Mouse (Mus musculus) cerebellum, adult 2 months (tissue): ENCODE results near the gene Dpm3. TPM values are rescaled to one million over a fixed set of nuclear protein-coding genes. Genes with fewer than 3 reads are reported as not detected.
A peak's percentile ranks its signal among the peaks of the same experiment; 100 is the strongest.

Source experiments
- DNase-seq, 2 experiments: peaks; one replicate each; pipeline ENCODE4 v3.0.0; 2021
- H3K27ac ChIP-seq: fragments of 200-500 bp; 2 replicates; pipeline ENCODE4 v1.5.1; 2012; ENCODE audit warnings: low read length, control low read depth, inconsistent platforms; ENCODE audit not compliant: insufficient read depth
- H3K27me3 ChIP-seq: fragments of 200-500 bp; 2 replicates; pipeline ENCODE4 v1.6.1; 2012; ENCODE audit warnings: inconsistent platforms, mild to moderate bottlenecking, low read length, moderate library complexity; ENCODE audit not compliant: control insufficient read depth, insufficient read depth
- H3K4me1 ChIP-seq: fragments of 200-500 bp; 2 replicates; pipeline ENCODE4 v1.6.1; 2011; ENCODE audit warnings: low read length; ENCODE audit not compliant: control insufficient read depth, insufficient read depth
- H3K4me3 ChIP-seq: fragments of 200-500 bp; replicated peaks from 2 replicates; pipeline ENCODE3; 2011; ENCODE audit warnings: mild to moderate bottlenecking, low read depth, low read length, control low read depth; ENCODE audit not compliant: insufficient read depth
- CTCF ChIP-seq: fragments of 200-500 bp; IDR thresholded peaks from 2 replicates; pipeline ENCODE4 v1.5.1; 2011; ENCODE audit warnings: low read depth, mild to moderate bottlenecking, control low read depth, low read length, moderate library complexity, borderline replicate concordance; ENCODE audit not compliant: insufficient read depth
- POLR2A ChIP-seq: fragments of 200-500 bp; IDR thresholded peaks from 2 replicates; pipeline ENCODE4 v1.6.1; 2011; ENCODE audit warnings: low read length, control low read depth, borderline replicate concordance; ENCODE audit not compliant: insufficient read depth
- WGBS: fragments of 180-500 bp; shearing (Covaris S2); methylation state at CpG from one replicate; pipeline ENCODE4 v1.1.7; 2018; 5-methylcytosine and 5-hydroxymethylcytosine counted together
- polyA plus RNA-seq: library from polyadenylated mRNA; depleted of rRNA; stranded (reverse); fragments of >200 nt; gene quantifications from 2 replicates; pipeline ENCODE4 v1.2.3, GENCODE M21; 2012; rRNA removed

Dpm3 gene
- polyA plus RNA-seq, 1 experiment, result 218 TPM

- TF ChIP-seq CTCF, result no peak
- TF ChIP-seq POLR2A, result no peak
- Histone ChIP-seq H3K27ac (no peak overlapping the region), H3K27me3 (no peaks in the 10 kb centered on the region), H3K4me1 (no peaks in the 10 kb centered on the region), H3K4me3 (no peak overlapping the region)
- DNase-seq, result no peak
- WGBS, result 83% methylated on average over 8 of the region's 8 CpGs
Measured at GRCm38 (mm10) chr3:89305551-89306325, 46.6 kb downstream of the Dpm3 start.

- WGBS, result 2% methylated on average over 9 of the region's 9 CpGs
- DNase-seq, result peak; percentile 63 to 65
- TF ChIP-seq CTCF (peak; percentile 89), POLR2A (no peak)
Measured at GRCm38 (mm10) chr3:89308089-89308488, 48.9 kb downstream of the Dpm3 start.

GRCm38 (mm10) chr3:89314340-89314739, 55.2 kb downstream of the Dpm3 start:
- WGBS, result 80% methylated on average over 5 of the region's 5 CpGs

More at GRCm38 (mm10) chr3:89308089-89308488, 48.9 kb downstream of the Dpm3 start:
- no peak overlapping the region for H3K27ac ChIP-seq
- no peak overlapping the region for H3K4me3 ChIP-seq
- H3K27me3 ChIP-seq, result no peaks in the 10 kb centered on the region
- H3K4me1 ChIP-seq, result no peaks in the 10 kb centered on the region

GRCm38 (mm10) chr3:89314791-89315190, 55.6 kb downstream of the Dpm3 start:
- WGBS, result 28% methylated on average over 2 of the region's 2 CpGs
- TF ChIP-seq POLR2A (no peak), CTCF (no peak)
- no peak for DNase-seq
- Histone ChIP-seq H3K27me3 (no peaks in the 10 kb centered on the region; the same call in 1 of the 2 replicates), H3K4me1 (peaks cover 5% of the 10 kb centered on the region; the same call in 1 of the 2 replicates), H3K27ac (no peak overlapping the region), H3K4me3 (no peak overlapping the region)

More at GRCm38 (mm10) chr3:89314340-89314739, 55.2 kb downstream of the Dpm3 start:
- Histone ChIP-seq H3K27ac (no peak overlapping the region), H3K4me3 (no peak overlapping the region), H3K4me1 (peaks cover 5% of the 10 kb centered on the region; the same call in 1 of the 2 replicates), H3K27me3 (no peaks in the 10 kb centered on the region)
- DNase-seq, result no peak
- no peak for TF ChIP-seq POLR2A
- TF ChIP-seq CTCF, result no peak

GRCm38 (mm10) chr3:89315195-89315929, 56.2 kb downstream of the Dpm3 start:
- Histone ChIP-seq H3K27me3 (peaks cover 2% of the 10 kb centered on the region; the same call in 1 of the 2 replicates), H3K4me3 (no peak overlapping the region), H3K27ac (no peak overlapping the region), H3K4me1 (peaks cover 5% of the 10 kb centered on the region)
- DNase-seq, result peak; percentile 58 to 75
- 7% methylated on average over 26 of the region's 26 CpGs for WGBS
- TF ChIP-seq CTCF (peak; percentile 74), POLR2A (no peak)

DNA sequence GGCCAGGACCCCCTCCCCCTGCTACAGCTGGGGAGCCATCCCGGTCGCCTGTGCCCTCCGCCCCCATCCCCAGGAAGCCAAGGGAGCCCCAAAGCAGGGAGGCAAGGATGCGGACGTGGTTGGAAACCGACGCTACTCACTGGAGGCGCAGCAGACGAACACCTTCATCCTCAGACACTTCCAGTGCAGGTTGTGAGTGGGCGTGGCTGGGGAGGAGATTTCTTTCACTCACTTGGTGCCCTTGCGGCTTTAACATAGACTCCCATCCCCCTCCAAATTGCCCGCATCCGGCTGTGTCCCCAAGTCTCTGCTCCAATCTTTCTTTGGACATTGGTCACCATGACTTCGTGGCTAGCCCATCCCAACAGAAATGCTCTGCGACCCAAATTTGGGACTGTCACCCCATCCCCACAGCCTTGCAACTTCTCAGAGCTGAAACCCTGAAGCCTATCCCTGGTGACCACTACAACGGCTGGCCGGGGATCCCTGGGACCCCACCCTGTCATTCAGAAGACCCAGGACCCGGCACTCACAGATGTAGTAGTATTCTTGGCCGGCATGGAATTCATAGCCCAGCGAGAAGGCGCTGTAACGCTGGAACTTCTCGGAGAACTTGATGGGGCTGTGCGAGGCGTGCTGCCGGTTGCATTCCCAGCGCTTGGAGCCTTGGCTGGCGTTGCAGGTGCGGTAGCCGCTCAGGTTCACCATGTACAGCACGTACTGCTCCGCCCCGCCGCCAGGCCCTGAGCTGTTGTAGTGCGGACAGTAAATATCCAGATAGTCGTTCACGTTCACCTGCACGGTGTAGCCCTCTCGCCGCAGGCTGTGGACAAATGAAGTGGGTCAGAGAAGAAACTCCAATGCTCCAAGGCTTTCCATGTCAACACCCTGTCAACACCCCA, 57.0 kb downstream of the Dpm3 start:
- peak overlapping the region; percentile 13 for H3K4me3 ChIP-seq
- 14% methylated on average over 40 of the region's 40 CpGs for WGBS

More for the DNA sequence above, 57.0 kb downstream of the Dpm3 start:
- peaks cover 5% of the 10 kb centered on the region; the same call in 1 of the 2 replicates for H3K27me3 ChIP-seq
- H3K4me1 ChIP-seq, result peaks cover 8% of the 10 kb centered on the region
- TF ChIP-seq CTCF (no peak), POLR2A (no peak)
- peak in 1 of 2 experiments; percentile 37 for DNase-seq
- no peak overlapping the region for H3K27ac ChIP-seq

Other genes starting within 250 kb of the Dpm3 start
- gene Rusc1, start 166.0 kb upstream of the Dpm3 start, polyA plus RNA-seq, result 164 and 169 TPM in 2 replicates
- 0.03 TPM in 1 of 2 replicates, not detected in the other for gene Gm43738, start 158.3 kb upstream of the Dpm3 start, polyA plus RNA-seq
- 107 and 113 TPM in 2 replicates for gene Fdps, start 157.4 kb upstream of the Dpm3 start, polyA plus RNA-seq
- gene Pklr, start 123.2 kb upstream of the Dpm3 start, polyA plus RNA-seq, result 0.03 and 0.07 TPM in 2 replicates
- gene Hcn3, start 99.2 kb upstream of the Dpm3 start, polyA plus RNA-seq, result 13.0 and 14.6 TPM in 2 replicates
- 75.5 and 80.2 TPM in 2 replicates for gene Clk2, start 94.6 kb upstream of the Dpm3 start, polyA plus RNA-seq
- 109 and 121 TPM in 2 replicates for gene Scamp3, start 81.9 kb upstream of the Dpm3 start, polyA plus RNA-seq
- 86.8 and 97.7 TPM in 2 replicates for gene Fam189b, start 76.2 kb upstream of the Dpm3 start, polyA plus RNA-seq
- 69.2 and 69.8 TPM in 2 replicates for gene Gba, start 56.4 kb upstream of the Dpm3 start, polyA plus RNA-seq
- gene Thbs3, start 44.2 kb upstream of the Dpm3 start, polyA plus RNA-seq, result 23.8 and 24.2 TPM in 2 replicates
- gene Mtx1, start 32.3 kb upstream of the Dpm3 start, polyA plus RNA-seq, result 153 and 167 TPM in 2 replicates
- 0.55 and 0.69 TPM in 2 replicates for gene Muc1, start 30.3 kb upstream of the Dpm3 start, polyA plus RNA-seq
- 80.4 and 82.9 TPM in 2 replicates for gene Krtcap2, start 13.4 kb upstream of the Dpm3 start, polyA plus RNA-seq
- 49.8 and 58.5 TPM in 2 replicates for gene Trim46, start 13.0 kb upstream of the Dpm3 start, polyA plus RNA-seq
- gene Slc50a1, start 11.2 kb downstream of the Dpm3 start, polyA plus RNA-seq, result 122 and 127 TPM in 2 replicates
- 14.2 and 14.7 TPM in 2 replicates for gene Efna1, start 21.8 kb downstream of the Dpm3 start, polyA plus RNA-seq
- gene Efna3, start 63.6 kb downstream of the Dpm3 start, polyA plus RNA-seq, result 31.9 and 37.0 TPM in 2 replicates
- gene Efna4, start 78.7 kb downstream of the Dpm3 start, polyA plus RNA-seq, result 0.36 and 0.64 TPM in 2 replicates
- gene Adam15, start 90.6 kb downstream of the Dpm3 start, polyA plus RNA-seq, result 142 and 147 TPM in 2 replicates
- gene Dcst2, start 102.6 kb downstream of the Dpm3 start, polyA plus RNA-seq, result 0.32 and 0.36 TPM in 2 replicates
- gene Dcst1, start 105.9 kb downstream of the Dpm3 start, polyA plus RNA-seq, result 0.10 and 0.27 TPM in 2 replicates
- gene Zbtb7b, start 135.4 kb downstream of the Dpm3 start, polyA plus RNA-seq, result 41.3 and 43.3 TPM in 2 replicates
- 4.0 and 6.7 TPM in 2 replicates for gene Lenep, start 143.4 kb downstream of the Dpm3 start, polyA plus RNA-seq
- 50.1 and 54.0 TPM in 2 replicates for gene Flad1, start 152.5 kb downstream of the Dpm3 start, polyA plus RNA-seq
- gene Cks1b, start 159.0 kb downstream of the Dpm3 start, polyA plus RNA-seq, result 7.0 and 7.2 TPM in 2 replicates
- 15.9 and 16.0 TPM in 2 replicates for gene Shc1, start 159.1 kb downstream of the Dpm3 start, polyA plus RNA-seq
- gene Pygo2, start 170.9 kb downstream of the Dpm3 start, polyA plus RNA-seq, result 38.7 and 39.3 TPM in 2 replicates
- gene Pbxip1, start 177.3 kb downstream of the Dpm3 start, polyA plus RNA-seq, result 26.5 and 30.5 TPM in 2 replicates
- gene Pmvk, start 195.2 kb downstream of the Dpm3 start, polyA plus RNA-seq, result 68.7 and 71.0 TPM in 2 replicates